Mouse (Mus musculus): Measurements from ENCODE around the gene Ckap2. TPM values are rescaled to one million over a fixed set of nuclear protein-coding genes. Genes with fewer than 3 reads are reported as not detected.

Gene Ckap2
- total and polyA plus RNA-seq, 3 experiments = 25.5 to 33.6 TPM; not detected in 1

GRCm38 (mm10) chr8:22169167-22169566 is 16.5 kb downstream of the Ckap2 start:
- Histone ChIP-seq H3K36me3 (ENCODE audit: control insufficient read depth in 1 of 2, insufficient read depth in 2 of 2, low read length in 2 of 2) (peaks cover 3 to 12% of the 10 kb centered on the region in 2 experiments), H3K79me2 (ENCODE audit: control insufficient read depth, insufficient read depth, low read length, poor library complexity) (no peaks in the 10 kb centered on the region), H3K9me3 (replicated peaks; ENCODE audit: insufficient read depth, low read length) (no peaks in the 10 kb centered on the region), H3K9ac (ENCODE audit: control insufficient read depth, low read depth, low read length, poor library complexity, severe bottlenecking) (no peak overlapping the region), H3K27ac (ENCODE audit: control insufficient read depth, low read depth, low read length) (no peak overlapping the region), H3K27me3 (ENCODE audit: control insufficient read depth in 1 of 2, insufficient read depth in 2 of 2, low read length in 2 of 2) (no peaks in the 10 kb centered on the region), H3K4me1 (ENCODE audit: control insufficient read depth in 1 of 2, insufficient read depth in 2 of 2, low read length in 2 of 2) (peaks cover 0 to 5% of the 10 kb centered on the region in 2 experiments; a peak in 2 of 4 replicates), H3K4me3 (ENCODE audit: control insufficient read depth in 1 of 2, insufficient read depth in 1 of 2, low read depth in 2 of 2, low read length in 2 of 2) (no peak overlapping the region)
- TF ChIP-seq ZKSCAN1 (IDR thresholded peaks at IDR 0.05; ENCODE audit: low read depth, low read length) (no peak), SMC3 (IDR thresholded peaks at IDR 0.05; ENCODE audit: low read depth, low read length) (no peak), TAL1 (IDR thresholded peaks at IDR 0.05; ENCODE audit: low read length) (no peak), CHD1 (IDR thresholded peaks at IDR 0.05; ENCODE audit: low read depth, low read length) (no peak), USF2 (IDR thresholded peaks at IDR 0.05; ENCODE audit: borderline replicate concordance in 1 of 2, insufficient read depth in 1 of 2, low read depth in 1 of 2, low read length in 2 of 2) (no peak), MAZ (IDR thresholded peaks at IDR 0.05; ENCODE audit: low read depth, low read length) (no peak), USF1 (IDR thresholded peaks at IDR 0.05; ENCODE audit: low read depth, low read length) (no peak), EP300 (IDR thresholded peaks at IDR 0.05; ENCODE audit: low read depth in 1 of 2, low read length in 2 of 2) (no peak), ELF1 (IDR thresholded peaks at IDR 0.05; ENCODE audit: low read depth, low read length) (no peak), UBTF (IDR thresholded peaks at IDR 0.05; ENCODE audit: borderline replicate concordance, insufficient read depth, low read depth, low read length) (no peak), ZNF384 (IDR thresholded peaks at IDR 0.05; ENCODE audit: low read depth, low read length) (no peak), MAX (IDR thresholded peaks at IDR 0.05; ENCODE audit: low read length) (no peak), MXI1 (IDR thresholded peaks at IDR 0.05; ENCODE audit: low read depth, low read length) (no peak), CHD2 (IDR thresholded peaks at IDR 0.05; ENCODE audit: low read length) (no peak), RAD21 (IDR thresholded peaks at IDR 0.05; ENCODE audit: low read depth, low read length) (no peak), TCF12 (IDR thresholded peaks at IDR 0.05; ENCODE audit: low read depth, low read length) (no peak), ZC3H11A (IDR thresholded peaks at IDR 0.05; ENCODE audit: low read depth, low read length) (no peak), MYC (IDR thresholded peaks at IDR 0.05; ENCODE audit: low read depth, low read length) (no peak), POLR2A (IDR thresholded peaks at IDR 0.05; ENCODE audit: control insufficient read depth in 1 of 2, insufficient read depth in 1 of 2, low read depth in 1 of 2, low read length in 2 of 2, poor library complexity in 1 of 2) (no peak), NRF1 (IDR thresholded peaks at IDR 0.05; ENCODE audit: insufficient read depth, low read depth, low read length, poor library complexity, severe bottlenecking) (no peak)
- no peak for DNase-seq (ENCODE audit: low read depth, low spot score)

GRCm38 (mm10) chr8:22166080-22166603 is 19.5 kb downstream of the Ckap2 start, which contains the start of gene Nek3:
Gene Nek3 (minus strand): TSS chr8:22166435.
- H3K4me1 ChIP-seq (ENCODE audit: control insufficient read depth in 1 of 2, insufficient read depth in 2 of 2, low read length in 2 of 2) = peaks cover 0 to 5% of the 10 kb centered on the region in 2 experiments; a peak in 2 of 4 replicates
- peaks cover 2 to 3% of the 10 kb centered on the region in 2 experiments for H3K36me3 ChIP-seq (ENCODE audit: control insufficient read depth in 1 of 2, insufficient read depth in 2 of 2, low read length in 2 of 2)
- peak within 1 kb of the TSS; percentile 76 to 89 for H3K4me3 ChIP-seq (ENCODE audit: control insufficient read depth in 1 of 2, insufficient read depth in 1 of 2, low read depth in 2 of 2, low read length in 2 of 2)
- peak; percentile 96 for DNase-seq (ENCODE audit: low read depth, low spot score)
- no peaks in the 10 kb centered on the region for H3K9me3 ChIP-seq (replicated peaks; ENCODE audit: insufficient read depth, low read length)
- peak within 1 kb of the TSS; percentile 78 for H3K9ac ChIP-seq (ENCODE audit: control insufficient read depth, low read depth, low read length, poor library complexity, severe bottlenecking)
- H3K79me2 ChIP-seq (ENCODE audit: control insufficient read depth, insufficient read depth, low read length, poor library complexity) = no peaks in the 10 kb centered on the region
- H3K27ac ChIP-seq (ENCODE audit: control insufficient read depth, low read depth, low read length) = peak within 1 kb of the TSS; percentile 55
- H3K27me3 ChIP-seq (ENCODE audit: control insufficient read depth in 1 of 2, insufficient read depth in 2 of 2, low read length in 2 of 2) = no peaks in the 10 kb centered on the region
- TF ChIP-seq MYB (IDR thresholded peaks at IDR 0.05; ENCODE audit: low read depth, low read length) = no peak
- no peak for TF ChIP-seq MYC (IDR thresholded peaks at IDR 0.05; ENCODE audit: low read depth, low read length)
- TF ChIP-seq SMC3 (IDR thresholded peaks at IDR 0.05; ENCODE audit: low read depth, low read length) = peak; percentile 61
- peak; percentile 35; the same call in 1 of the 2 replicates for TF ChIP-seq ZC3H11A (IDR thresholded peaks at IDR 0.05; ENCODE audit: low read depth, low read length)
- TF ChIP-seq TBP (IDR thresholded peaks at IDR 0.05; ENCODE audit: low read depth, low read length) = peak; percentile 49
- TF ChIP-seq ETS1 (IDR thresholded peaks at IDR 0.05; ENCODE audit: low read depth, low read length) = no peak
- no peak for TF ChIP-seq USF2 (IDR thresholded peaks at IDR 0.05; ENCODE audit: borderline replicate concordance in 1 of 2, insufficient read depth in 1 of 2, low read depth in 1 of 2, low read length in 2 of 2)
- TF ChIP-seq GATA1 (IDR thresholded peaks at IDR 0.05; ENCODE audit: low read depth, low read length) = no peak
- TF ChIP-seq RCOR1 (IDR thresholded peaks at IDR 0.05; ENCODE audit: low read depth, low read length) = no peak
- no peak for TF ChIP-seq ZKSCAN1 (IDR thresholded peaks at IDR 0.05; ENCODE audit: low read depth, low read length)
- peak; percentile 17 for TF ChIP-seq MXI1 (IDR thresholded peaks at IDR 0.05; ENCODE audit: low read depth, low read length)
- TF ChIP-seq RAD21 (IDR thresholded peaks at IDR 0.05; ENCODE audit: low read depth, low read length) = peak; percentile 60
- no peak for TF ChIP-seq BHLHE40 (IDR thresholded peaks at IDR 0.05; ENCODE audit: borderline replicate concordance, low read depth, low read length)
- TF ChIP-seq CHD2 (IDR thresholded peaks at IDR 0.05; ENCODE audit: low read length) = no peak
- TF ChIP-seq CTCF (IDR thresholded peaks at IDR 0.05 in 2 of 3, conservative IDR thresholded peaks at IDR 0.05 in 1 of 3; ENCODE audit: control insufficient read depth in 1 of 3, insufficient read depth in 1 of 3, low read depth in 2 of 3, low read length in 3 of 3, poor library complexity in 1 of 3, severe bottlenecking in 1 of 3) = peak; percentile 33 to 71 (median 42)
- TF ChIP-seq MAZ (IDR thresholded peaks at IDR 0.05; ENCODE audit: low read depth, low read length) = peak; percentile 68
- TF ChIP-seq ZMIZ1 (IDR thresholded peaks at IDR 0.05; ENCODE audit: low read depth, low read length) = 0 out of 2 replicates have a peak, but pooled peaks have one; percentile 56
- TF ChIP-seq GABPA (IDR thresholded peaks at IDR 0.05; ENCODE audit: low read depth, low read length) = no peak
- peak; percentile 65 for TF ChIP-seq HCFC1 (IDR thresholded peaks at IDR 0.05; ENCODE audit: low read depth, low read length)

Measured in MEL (cell line).